Mouse (Mus musculus) right cerebral cortex, adult 2 months (tissue): ENCODE data around the gene Zfp932.
"Not testable (repeated sequence)": the region's sequence is repeated elsewhere in the genome, so short reads cannot be mapped to it uniquely, and the experiment has no call there.

Experiments
- DNase-seq, 2 experiments: peaks; one replicate each; pipeline ENCODE4 v3.0.0; 2021 to 2022; ENCODE audit warnings: low spot score in 2 of 2

Gene Zfp932

DNA sequence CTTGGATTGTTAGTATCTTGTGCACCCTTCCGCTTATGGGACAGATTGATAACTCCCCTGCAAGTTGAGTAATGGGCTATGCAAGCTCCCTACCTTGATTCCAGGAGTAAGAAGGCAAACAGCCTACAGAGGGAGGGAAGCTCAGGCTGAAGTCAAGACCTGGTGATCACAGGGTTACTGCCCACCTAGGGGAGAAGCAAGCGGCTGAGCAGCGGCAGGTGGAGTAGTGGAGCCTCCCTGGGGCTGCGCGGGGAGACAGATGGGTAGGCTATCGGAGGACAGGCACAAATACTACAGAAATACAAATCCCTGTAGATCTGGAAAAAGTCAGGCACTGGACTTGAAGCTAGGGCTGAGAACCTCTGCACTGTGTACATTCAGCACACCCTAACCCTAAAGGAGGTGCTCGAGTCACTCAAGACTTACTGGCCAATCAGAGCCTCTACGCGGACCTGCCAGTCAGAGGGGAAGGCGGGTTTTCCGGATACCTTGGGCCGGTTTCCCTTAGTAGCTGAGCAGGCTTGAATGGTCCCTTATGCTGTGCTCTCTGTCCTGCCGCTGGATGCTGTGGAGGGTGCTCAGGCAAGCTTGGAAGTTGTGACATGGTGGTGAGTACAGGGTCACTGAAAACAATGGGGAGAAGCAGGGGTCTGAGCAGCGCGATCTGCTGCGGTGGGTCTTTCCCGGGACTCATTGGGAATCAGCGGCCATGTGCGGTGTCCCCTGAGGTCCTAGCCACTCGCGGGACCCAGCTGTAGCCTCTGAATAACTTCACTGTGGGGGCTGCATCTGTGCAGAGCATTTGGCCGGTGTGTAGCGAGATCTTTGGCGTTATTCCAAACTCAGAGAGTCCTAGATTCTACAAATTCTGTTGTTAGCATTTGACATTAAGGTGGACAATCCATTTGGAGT is at the start of gene Zfp932:
Gene Zfp932, plus strand, starts transcription at position 496 of the 912 bp plus-strand sequence.
- DNase-seq: peak; percentile 84 to 89

GRCm38 (mm10) chr5:109950281-109950680 is 46.0 kb upstream of the Zfp932 start:
- DNase-seq: no peak

DNA sequence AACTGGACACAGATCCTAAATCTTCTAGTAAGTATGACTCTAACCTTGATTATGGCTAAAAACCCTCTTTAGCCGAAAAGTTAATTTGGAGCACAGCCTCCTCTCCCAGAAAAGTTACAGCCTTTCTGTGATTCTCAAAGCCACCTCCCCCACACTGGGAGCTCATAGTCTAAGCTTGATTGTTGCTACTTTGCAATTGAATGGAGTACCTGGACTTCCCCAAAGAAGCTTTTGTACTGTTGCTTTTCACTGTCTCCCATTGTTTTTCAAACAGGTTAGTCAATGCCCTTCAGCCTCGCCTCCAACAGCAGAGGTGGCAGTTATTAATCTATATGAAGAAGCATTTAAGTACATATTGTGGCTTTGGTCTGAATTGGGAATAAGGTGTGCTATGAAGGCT is 15.6 kb upstream of the Zfp932 start:
- not testable (repeated sequence) for DNase-seq

- DNase-seq: not testable (repeated sequence)
Measured at GRCm38 (mm10) chr5:109995461-109995860, 860 bp upstream of the Zfp932 start.

DNA sequence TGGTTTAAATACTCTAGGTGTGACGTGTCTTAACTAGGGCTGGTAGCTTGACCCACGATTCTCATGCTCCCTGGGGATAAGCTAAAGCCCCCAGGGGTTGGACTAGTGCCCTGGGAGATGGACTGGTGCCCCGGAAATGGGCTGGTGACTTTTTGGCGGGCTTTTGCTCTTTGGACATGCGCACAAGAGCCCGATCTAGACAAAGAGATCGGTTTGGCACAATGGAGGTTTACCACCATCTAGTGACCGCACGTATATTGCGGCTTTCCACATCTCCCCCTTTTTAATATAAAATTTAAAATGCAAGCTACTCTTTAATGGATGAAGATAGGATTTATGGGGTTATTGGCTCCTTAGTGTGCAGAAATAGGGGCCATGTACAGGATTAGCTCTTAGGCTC is 19.5 kb downstream of the Zfp932 start:
- not testable (repeated sequence) for DNase-seq

- DNase-seq: no peak
Measured at GRCm38 (mm10) chr5:110023273-110023672, 27.0 kb downstream of the Zfp932 start.

DNA sequence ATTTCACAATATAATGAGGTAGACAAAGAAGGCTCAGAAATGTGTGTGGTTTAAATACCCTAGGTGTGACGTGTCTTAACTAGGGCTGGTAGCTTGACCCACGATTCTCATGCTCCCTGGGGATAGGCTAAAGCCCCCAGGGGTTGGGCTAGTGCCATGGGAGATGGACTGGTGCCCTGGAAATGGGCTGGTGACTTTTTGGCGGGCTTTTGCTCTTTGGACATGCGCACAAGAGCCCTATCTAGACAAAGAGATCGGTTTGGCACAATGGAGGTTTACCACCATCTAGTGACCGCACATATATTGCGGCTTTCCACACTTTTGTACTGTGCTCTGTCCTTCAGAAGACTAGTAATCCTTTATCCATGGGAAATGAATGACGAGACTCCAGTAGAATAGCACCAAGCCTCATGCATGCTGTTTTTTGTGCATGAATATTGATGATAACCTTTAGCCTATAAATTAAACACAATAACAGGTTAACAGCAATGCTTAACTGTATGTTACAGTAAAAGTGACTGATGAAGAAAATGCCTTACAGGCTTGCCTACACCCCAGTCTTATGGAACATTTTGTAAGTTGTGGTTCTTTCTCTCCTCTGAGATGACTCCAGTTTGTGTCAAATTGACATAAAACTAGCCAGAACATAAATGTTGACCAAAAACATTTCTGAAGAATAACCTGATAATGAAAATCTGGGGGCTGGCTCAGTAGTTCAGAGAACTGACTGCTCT is 27.5 kb downstream of the Zfp932 start:
- peak; percentile 39 to 45 for DNase-seq

- peak; percentile 79 to 88 for DNase-seq
Measured at GRCm38 (mm10) chr5:110057637-110058408, 61.5 kb downstream of the Zfp932 start.
